Mouse (Mus musculus) left cerebral cortex, adult 6 months (tissue): ENCODE results near the gene Gm13276. TPM values are rescaled to one million over a fixed set of nuclear protein-coding genes. Genes with fewer than 3 reads are reported as not detected.

Experiments used
- long read RNA-seq, 2 experiments: library from polyadenylated mRNA; unstranded; transcript quantifications; one replicate each; pipeline ENCODE4 v2.0.0; 2019 to 2020
- polyA plus RNA-seq: library from polyadenylated mRNA; unstranded; fragments of <200 nt; fragmentation: Nextera tagmentation; gene quantifications from 2 replicates; pipeline ENCODE4 v1.2.3, GENCODE M21; 2021

The Gm13276 gene
- polyA plus RNA-seq, result not detected in 2 replicates
- long read RNA-seq, experiment 1, result 0 reads
- long read RNA-seq, experiment 2, result 0 reads

DNA sequence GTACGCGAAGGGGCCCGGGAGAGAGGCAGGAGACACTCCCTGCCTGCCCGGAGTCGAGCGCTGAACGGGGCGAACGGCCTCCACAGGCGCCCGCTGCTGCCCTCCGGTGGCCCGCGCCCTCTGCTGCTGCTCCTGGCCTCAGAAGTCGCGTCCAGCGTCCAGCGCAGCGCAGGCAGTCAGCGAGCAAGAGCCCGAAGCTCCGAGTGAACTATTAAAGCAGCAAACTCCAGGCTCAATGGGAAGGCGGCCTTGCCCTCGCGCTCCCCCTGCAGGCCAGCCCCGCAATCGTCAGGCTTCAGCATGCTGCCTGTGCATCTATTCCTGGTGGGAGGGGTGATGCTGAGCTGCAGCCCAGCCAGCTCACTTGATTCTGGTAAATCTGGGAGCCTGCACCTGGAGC is at the start of gene Gm13276:
Gene Gm13276, plus strand, starts transcription at position 301 of the 400 bp plus-strand sequence.

GRCm38 (mm10) chr4:88754818-88755340 is 30.6 kb upstream of the Gm13276 start, which contains the start of gene Gm13271:
Gene Gm13271 (plus strand): TSS chr4:88754868.

GRCm38 (mm10) chr4:88759610-88760268 is 25.8 kb upstream of the Gm13276 start, which contains the start of gene Gm13283:
Gene Gm13283 (plus strand): TSS chr4:88760119.

DNA sequence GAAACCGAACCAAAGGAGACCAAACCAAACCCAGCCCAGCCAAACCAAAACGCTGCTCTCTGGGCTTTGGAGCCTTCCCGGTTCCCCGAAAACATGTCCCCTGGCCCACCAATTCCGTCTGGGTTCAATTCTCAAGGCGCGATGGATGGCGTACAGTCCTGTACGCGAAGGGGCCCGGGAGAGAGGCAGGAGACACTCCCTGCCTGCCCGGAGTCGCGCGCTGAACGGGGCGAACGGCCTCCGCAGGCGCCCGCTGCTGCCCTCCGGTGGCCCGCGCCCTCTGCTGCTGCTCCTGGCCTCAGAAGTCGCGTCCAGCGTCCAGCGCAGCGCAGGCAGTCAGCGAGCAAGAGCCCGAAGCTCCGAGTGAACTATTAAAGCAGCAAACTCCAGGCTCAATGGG is 12.0 kb upstream of the Gm13276 start, which contains the start of gene Gm13290:
Gene Gm13290, plus strand, starts transcription at position 301 of the 400 bp plus-strand sequence.

GRCm38 (mm10) chr4:88776622-88777021 is 8.9 kb upstream of the Gm13276 start, which contains the start of gene Gm13289:
Gene Gm13289 (plus strand): TSS chr4:88776922.

GRCm38 (mm10) chr4:88779550-88779949 is 6.0 kb upstream of the Gm13276 start, which contains the start of gene Gm13272:
Gene Gm13272 (plus strand): TSS chr4:88779850.

DNA sequence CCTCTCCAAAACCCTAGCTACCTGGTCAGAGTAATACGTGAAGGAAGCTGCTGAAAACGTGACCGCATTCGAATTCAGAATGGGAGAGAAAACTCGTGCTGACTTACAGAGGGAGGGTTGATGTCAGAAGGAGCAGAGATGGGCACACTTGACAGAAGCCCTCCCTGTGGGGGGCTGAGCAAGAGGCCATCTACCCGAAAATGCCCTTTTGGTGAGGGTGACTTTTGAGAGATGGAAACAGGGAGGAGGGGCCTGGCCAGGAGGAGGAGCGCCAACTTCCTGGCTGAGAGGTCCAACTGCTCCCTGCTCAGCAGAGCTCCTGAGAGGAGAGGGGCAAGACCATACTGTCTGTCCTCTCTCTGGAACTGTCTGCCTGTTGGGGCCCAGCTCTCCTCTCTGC is 3.7 kb upstream of the Gm13276 start, which contains the start of gene Ifnz:
Gene Ifnz, plus strand, starts transcription at position 301 of the 400 bp plus-strand sequence.

GRCm38 (mm10) chr4:88788402-88788801 is 2.9 kb downstream of the Gm13276 start, which contains the start of gene Gm13277:
Gene Gm13277 (plus strand): TSS chr4:88788632.

DNA sequence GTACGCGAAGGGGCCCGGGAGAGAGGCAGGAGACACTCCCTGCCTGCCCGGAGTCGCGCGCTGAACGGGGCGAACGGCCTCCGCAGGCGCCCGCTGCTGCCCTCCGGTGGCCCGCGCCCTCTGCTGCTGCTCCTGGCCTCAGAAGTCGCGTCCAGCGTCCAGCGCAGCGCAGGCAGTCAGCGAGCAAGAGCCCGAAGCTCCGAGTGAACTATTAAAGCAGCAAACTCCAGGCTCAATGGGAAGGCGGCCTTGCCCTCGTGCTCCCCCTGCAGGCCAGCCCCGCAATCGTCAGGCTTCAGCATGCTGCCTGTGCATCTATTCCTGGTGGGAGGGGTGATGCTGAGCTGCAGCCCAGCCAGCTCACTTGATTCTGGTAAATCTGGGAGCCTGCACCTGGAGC is 5.7 kb downstream of the Gm13276 start, which contains the start of gene Gm13278:
Gene Gm13278, plus strand, starts transcription at position 301 of the 400 bp plus-strand sequence.

DNA sequence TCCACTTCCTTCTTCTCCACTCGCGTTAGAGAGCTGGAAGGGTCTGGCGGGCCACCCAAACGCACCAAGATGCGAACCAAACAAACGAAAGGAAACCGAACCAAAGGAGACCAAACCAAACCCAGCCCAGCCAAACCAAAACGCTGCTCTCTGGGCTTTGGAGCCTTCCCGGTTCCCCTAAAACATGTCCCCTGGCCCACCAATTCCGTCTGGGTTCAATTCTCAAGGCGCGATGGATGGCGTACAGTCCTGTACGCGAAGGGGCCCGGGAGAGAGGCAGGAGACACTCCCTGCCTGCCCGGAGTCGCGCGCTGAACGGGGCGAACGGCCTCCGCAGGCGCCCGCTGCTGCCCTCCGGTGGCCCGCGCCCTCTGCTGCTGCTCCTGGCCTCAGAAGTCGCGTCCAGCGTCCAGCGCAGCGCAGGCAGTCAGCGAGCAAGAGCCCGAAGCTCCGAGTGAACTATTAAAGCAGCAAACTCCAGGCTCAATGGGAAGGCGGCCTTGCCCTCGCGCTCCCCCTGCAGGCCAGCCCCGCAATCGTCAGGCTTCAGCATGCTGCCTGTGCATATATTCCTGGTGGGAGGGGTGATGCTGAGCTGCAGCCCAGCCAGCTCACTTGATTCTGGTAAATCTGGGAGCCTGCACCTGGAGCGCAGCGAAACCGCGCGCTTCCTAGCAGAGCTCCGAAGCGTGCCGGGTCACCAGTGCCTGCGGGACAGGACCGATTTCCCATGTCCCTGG is 8.6 kb downstream of the Gm13276 start, which contains the start of gene Gm13275:
Gene Gm13275, plus strand, starts transcription at position 552 of the 740 bp plus-strand sequence.

DNA sequence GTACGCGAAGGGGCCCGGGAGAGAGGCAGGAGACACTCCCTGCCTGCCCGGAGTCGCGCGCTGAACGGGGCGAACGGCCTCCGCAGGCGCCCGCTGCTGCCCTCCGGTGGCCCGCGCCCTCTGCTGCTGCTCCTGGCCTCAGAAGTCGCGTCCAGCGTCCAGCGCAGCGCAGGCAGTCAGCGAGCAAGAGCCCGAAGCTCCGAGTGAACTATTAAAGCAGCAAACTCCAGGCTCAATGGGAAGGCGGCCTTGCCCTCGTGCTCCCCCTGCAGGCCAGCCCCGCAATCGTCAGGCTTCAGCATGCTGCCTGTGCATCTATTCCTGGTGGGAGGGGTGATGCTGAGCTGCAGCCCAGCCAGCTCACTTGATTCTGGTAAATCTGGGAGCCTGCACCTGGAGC is 11.6 kb downstream of the Gm13276 start, which contains the start of gene Gm13279:
Gene Gm13279, plus strand, starts transcription at position 301 of the 400 bp plus-strand sequence.

GRCm38 (mm10) chr4:88799365-88799764 is 13.9 kb downstream of the Gm13276 start, which contains the start of gene Gm13285:
Gene Gm13285 (plus strand): TSS chr4:88799665.

DNA sequence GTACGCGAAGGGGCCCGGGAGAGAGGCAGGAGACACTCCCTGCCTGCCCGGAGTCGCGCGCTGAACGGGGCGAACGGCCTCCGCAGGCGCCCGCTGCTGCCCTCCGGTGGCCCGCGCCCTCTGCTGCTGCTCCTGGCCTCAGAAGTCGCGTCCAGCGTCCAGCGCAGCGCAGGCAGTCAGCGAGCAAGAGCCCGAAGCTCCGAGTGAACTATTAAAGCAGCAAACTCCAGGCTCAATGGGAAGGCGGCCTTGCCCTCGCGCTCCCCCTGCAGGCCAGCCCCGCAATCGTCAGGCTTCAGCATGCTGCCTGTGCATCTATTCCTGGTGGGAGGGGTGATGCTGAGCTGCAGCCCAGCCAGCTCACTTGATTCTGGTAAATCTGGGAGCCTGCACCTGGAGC is 17.4 kb downstream of the Gm13276 start, which contains the start of gene Gm13287:
Gene Gm13287, plus strand, starts transcription at position 301 of the 400 bp plus-strand sequence.

GRCm38 (mm10) chr4:88805231-88805630 is 19.7 kb downstream of the Gm13276 start, which contains the start of gene Gm13288:
Gene Gm13288 (plus strand): TSS chr4:88805531.

DNA sequence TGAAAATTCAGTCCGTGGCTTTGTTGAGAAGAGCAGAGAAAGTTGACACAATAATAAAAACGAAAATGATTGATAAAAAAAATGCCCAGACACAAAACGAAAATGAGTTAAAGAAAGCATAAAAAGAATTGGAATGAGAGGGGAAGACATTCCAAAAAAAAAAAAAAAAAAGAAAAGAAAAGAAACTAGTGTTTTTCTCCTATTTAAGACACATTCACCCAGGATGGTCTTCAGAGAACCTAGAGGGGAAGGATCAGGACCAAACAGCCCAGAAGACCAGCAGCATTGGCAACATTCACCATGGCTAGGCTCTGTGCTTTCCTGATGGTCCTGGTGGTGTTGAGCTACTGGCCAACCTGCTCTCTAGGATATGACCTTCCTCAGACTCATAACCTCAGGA is 30.4 kb downstream of the Gm13276 start, which contains the start of gene Ifna7:
Gene Ifna7, plus strand, starts transcription at position 301 of the 400 bp plus-strand sequence.

DNA sequence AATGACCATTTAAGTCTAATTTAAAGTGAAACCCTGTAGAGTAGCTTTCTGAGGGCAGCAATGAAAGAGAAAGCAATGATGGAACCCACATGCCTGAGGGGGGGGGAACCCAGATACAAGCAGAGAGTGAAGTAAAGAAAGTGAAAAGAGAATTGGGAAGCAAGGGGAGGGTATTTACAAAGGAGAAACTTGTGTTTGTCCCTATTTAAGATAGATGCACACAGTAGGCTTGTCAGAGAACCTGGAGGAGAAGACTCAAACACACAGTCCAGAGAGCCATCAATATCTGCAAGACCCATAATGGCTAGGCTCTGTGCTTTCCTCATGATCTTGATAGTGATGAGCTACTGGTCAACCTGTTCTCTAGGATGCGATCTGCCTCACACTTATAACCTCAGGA is 34.1 kb downstream of the Gm13276 start, which contains the start of gene Ifna11:
Gene Ifna11, plus strand, starts transcription at position 301 of the 400 bp plus-strand sequence.

GRCm38 (mm10) chr4:88827116-88827515 is 41.6 kb downstream of the Gm13276 start, which contains the start of gene Ifna6:
Gene Ifna6 (plus strand): TSS chr4:88827416.

DNA sequence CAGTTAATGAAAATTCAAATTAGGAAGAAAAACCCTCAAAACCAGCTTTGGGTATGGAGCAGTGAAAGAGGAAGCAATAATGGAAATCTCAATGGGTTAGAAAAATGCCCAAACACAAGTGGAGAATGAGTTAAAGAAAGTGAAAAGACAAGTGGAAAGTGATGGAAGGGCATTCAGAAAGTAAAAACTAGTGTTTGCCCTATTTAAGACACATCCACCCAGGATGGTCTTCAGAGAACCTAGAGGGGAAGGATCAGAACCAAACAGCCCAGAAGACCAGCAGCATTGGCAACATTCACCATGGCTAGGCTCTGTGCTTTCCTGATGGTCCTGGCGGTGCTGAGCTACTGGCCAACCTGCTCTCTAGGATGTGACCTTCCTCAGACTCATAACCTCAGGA is 49.7 kb downstream of the Gm13276 start, which contains the start of gene Ifna5:
Gene Ifna5, plus strand, starts transcription at position 301 of the 400 bp plus-strand sequence.

